Mouse (Mus musculus): ENCODE measurements around the gene Kcne3. TPM values are rescaled to one million over a fixed set of nuclear protein-coding genes. Genes with fewer than 3 reads are reported as not detected.

The Kcne3 gene
- polyA plus RNA-seq, 1 experiment from 2014 or later, result 1.8 TPM

- 60% methylated on average over 2 of the region's 2 CpGs for WGBS (ENCODE audit: insufficient replicate concordance)
- ATAC-seq (ENCODE audit: insufficient read depth), result no peak
- H3K4me3 ChIP-seq (replicated peaks), result no peak overlapping the region
- H3K9ac ChIP-seq, result no peak overlapping the region
- H3K4me1 ChIP-seq (replicated peaks), result peaks cover 29% of the 10 kb centered on the region
- no peaks in the 10 kb centered on the region for H3K36me3 ChIP-seq (replicated peaks)
- H3K9me3 ChIP-seq (replicated peaks), result no peaks in the 10 kb centered on the region; the same call in 1 of the 2 replicates
- H3K4me2 ChIP-seq, result no peak overlapping the region
- no peak overlapping the region for H3K27ac ChIP-seq (replicated peaks)
- peaks cover 45% of the 10 kb centered on the region for H3K27me3 ChIP-seq
Measured at GRCm38 (mm10) chr7:100181176-100181575, 4.9 kb downstream of the Kcne3 start.

DNA sequence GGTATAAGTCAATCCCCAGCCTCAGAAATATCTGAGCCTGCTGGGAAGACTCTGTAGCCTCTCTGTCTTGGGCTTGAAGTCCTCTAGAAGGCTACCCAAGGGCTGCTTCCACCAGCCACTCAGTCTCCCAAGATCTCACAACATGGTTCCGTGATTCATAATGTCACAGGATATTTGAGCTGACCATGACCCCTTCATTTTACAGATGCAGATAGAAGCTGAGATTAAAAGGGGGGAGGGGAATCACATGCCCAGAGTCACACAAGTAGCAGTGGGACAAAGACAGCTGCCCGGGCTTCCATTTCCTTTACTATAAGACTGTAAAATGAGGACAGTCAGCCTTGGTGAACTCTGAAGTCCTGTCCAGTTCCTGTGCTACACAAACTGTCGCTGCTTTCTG lies 5.3 kb downstream of the Kcne3 start:
- Histone ChIP-seq H3K4me1 (replicated peaks) (peaks cover 29% of the 10 kb centered on the region), H3K9me3 (replicated peaks) (no peaks in the 10 kb centered on the region; the same call in 1 of the 2 replicates), H3K27ac (replicated peaks) (no peak overlapping the region), H3K27me3 (peaks cover 41% of the 10 kb centered on the region), H3K4me3 (replicated peaks) (no peak overlapping the region), H3K36me3 (replicated peaks) (no peaks in the 10 kb centered on the region), H3K9ac (no peak overlapping the region), H3K4me2 (no peak overlapping the region)
- 50% methylated on average over 3 of the region's 3 CpGs for WGBS (ENCODE audit: insufficient replicate concordance)
- ATAC-seq (ENCODE audit: insufficient read depth), result no peak

- no peak for ATAC-seq (ENCODE audit: insufficient read depth)
- Histone ChIP-seq H3K9ac (no peak overlapping the region), H3K4me1 (replicated peaks) (peaks cover 29% of the 10 kb centered on the region), H3K4me2 (no peak overlapping the region), H3K36me3 (replicated peaks) (no peaks in the 10 kb centered on the region), H3K9me3 (replicated peaks) (no peaks in the 10 kb centered on the region; the same call in 1 of the 2 replicates), H3K27ac (replicated peaks) (no peak overlapping the region), H3K4me3 (replicated peaks) (no peak overlapping the region), H3K27me3 (peaks cover 34% of the 10 kb centered on the region)
- WGBS (ENCODE audit: insufficient replicate concordance), result 35% methylated on average over 3 of the region's 3 CpGs
Measured at GRCm38 (mm10) chr7:100182388-100182787, 6.1 kb downstream of the Kcne3 start.

- H3K4me1 ChIP-seq (replicated peaks), result no peaks in the 10 kb centered on the region
- no peaks in the 10 kb centered on the region for H3K9me3 ChIP-seq (replicated peaks)
- no peak overlapping the region for H3K4me3 ChIP-seq (replicated peaks)
- no peak for ATAC-seq (ENCODE audit: insufficient read depth)
- no peaks in the 10 kb centered on the region for H3K36me3 ChIP-seq (replicated peaks)
- H3K27me3 ChIP-seq, result peaks cover 15% of the 10 kb centered on the region
- H3K4me2 ChIP-seq, result no peak overlapping the region
- H3K27ac ChIP-seq (replicated peaks), result no peak overlapping the region
- no peak overlapping the region for H3K9ac ChIP-seq
- 15% methylated on average over 7 of the region's 7 CpGs for WGBS (ENCODE audit: insufficient replicate concordance)
Measured at GRCm38 (mm10) chr7:100187601-100188000, 11.3 kb downstream of the Kcne3 start.

GRCm38 (mm10) chr7:100190167-100190566 lies 13.9 kb downstream of the Kcne3 start:
- no peak for ATAC-seq (ENCODE audit: insufficient read depth)
- Histone ChIP-seq H3K36me3 (replicated peaks) (no peaks in the 10 kb centered on the region), H3K4me3 (replicated peaks) (no peak overlapping the region), H3K9me3 (replicated peaks) (no peaks in the 10 kb centered on the region), H3K9ac (no peak overlapping the region), H3K27ac (replicated peaks) (no peak overlapping the region), H3K4me1 (replicated peaks) (no peaks in the 10 kb centered on the region), H3K4me2 (no peak overlapping the region), H3K27me3 (peaks cover 18% of the 10 kb centered on the region)
- WGBS (ENCODE audit: insufficient replicate concordance), result 47% methylated on average over 4 of the region's 4 CpGs

GRCm38 (mm10) chr7:100190778-100191177 lies 14.5 kb downstream of the Kcne3 start:
- ATAC-seq (ENCODE audit: insufficient read depth), result no peak
- H3K9ac ChIP-seq, result no peak overlapping the region
- H3K36me3 ChIP-seq (replicated peaks), result no peaks in the 10 kb centered on the region
- H3K4me1 ChIP-seq (replicated peaks), result no peaks in the 10 kb centered on the region
- WGBS (ENCODE audit: insufficient replicate concordance), result 6% methylated on average over 4 of the region's 4 CpGs
- no peak overlapping the region for H3K27ac ChIP-seq (replicated peaks)
- no peaks in the 10 kb centered on the region for H3K9me3 ChIP-seq (replicated peaks)
- H3K4me3 ChIP-seq (replicated peaks), result no peak overlapping the region
- peaks cover 18% of the 10 kb centered on the region for H3K27me3 ChIP-seq
- no peak overlapping the region for H3K4me2 ChIP-seq

DNA sequence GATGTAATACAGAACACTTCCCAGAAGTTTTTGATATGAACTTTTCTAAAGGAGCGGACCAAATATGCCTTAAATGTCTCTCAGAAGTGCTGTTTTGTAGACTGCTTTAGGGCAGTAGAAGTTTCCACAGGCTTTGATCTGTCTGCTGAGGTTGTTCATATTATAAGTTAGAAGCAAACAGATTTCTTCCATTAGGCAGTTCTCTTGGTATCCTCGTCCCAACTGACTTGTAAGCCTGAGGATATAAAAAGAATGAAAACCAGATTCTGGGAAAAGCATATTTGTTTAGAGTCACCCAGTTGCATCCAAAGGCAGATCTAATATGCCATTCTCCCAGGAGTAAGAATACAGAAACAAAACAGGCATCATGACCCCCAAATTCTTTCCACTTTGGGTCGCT lies 24.9 kb downstream of the Kcne3 start:
- no peak overlapping the region for H3K9ac ChIP-seq
- WGBS (ENCODE audit: insufficient replicate concordance), result 61% methylated on average over 3 of the region's 3 CpGs
- H3K9me3 ChIP-seq (replicated peaks), result no peaks in the 10 kb centered on the region
- ATAC-seq (ENCODE audit: insufficient read depth), result no peak
- no peaks in the 10 kb centered on the region for H3K36me3 ChIP-seq (replicated peaks)
- no peaks in the 10 kb centered on the region for H3K27me3 ChIP-seq
- no peak overlapping the region for H3K4me2 ChIP-seq
- no peak overlapping the region for H3K27ac ChIP-seq (replicated peaks)
- no peak overlapping the region for H3K4me3 ChIP-seq (replicated peaks)
- H3K4me1 ChIP-seq (replicated peaks), result no peaks in the 10 kb centered on the region

DNA sequence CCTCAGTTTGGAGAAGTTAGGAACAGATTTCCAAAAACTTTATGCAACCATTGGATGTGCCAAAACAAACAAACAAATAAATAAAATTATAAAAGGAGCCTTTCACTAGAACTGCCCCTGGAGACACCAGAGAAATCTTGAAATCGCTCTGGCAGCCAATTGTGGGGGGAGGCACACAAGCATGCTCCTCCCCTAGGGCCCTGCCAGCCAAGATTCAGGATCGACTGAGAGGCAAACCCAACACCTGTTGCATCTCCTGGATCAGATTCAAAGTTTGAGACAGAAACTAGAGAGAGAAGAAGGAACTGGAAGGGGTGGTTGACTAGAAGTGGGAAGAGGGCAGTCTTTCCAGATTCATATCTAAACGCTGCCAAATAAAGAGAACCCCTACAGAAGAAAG lies 27.3 kb downstream of the Kcne3 start:
- Histone ChIP-seq H3K27ac (replicated peaks) (no peak overlapping the region), H3K4me2 (no peak overlapping the region), H3K9ac (no peak overlapping the region), H3K27me3 (no peaks in the 10 kb centered on the region), H3K4me3 (replicated peaks) (no peak overlapping the region), H3K9me3 (replicated peaks) (no peaks in the 10 kb centered on the region), H3K4me1 (replicated peaks) (0 out of 2 replicates have a peak, but pooled peaks cover 11% of the 10 kb centered on the region), H3K36me3 (replicated peaks) (no peaks in the 10 kb centered on the region)
- 47% methylated on average over 3 of the region's 3 CpGs for WGBS (ENCODE audit: insufficient replicate concordance)
- no peak for ATAC-seq (ENCODE audit: insufficient read depth)

- Histone ChIP-seq H3K4me2 (no peak overlapping the region), H3K9ac (no peak overlapping the region), H3K36me3 (replicated peaks) (no peaks in the 10 kb centered on the region), H3K27me3 (no peaks in the 10 kb centered on the region), H3K9me3 (replicated peaks) (no peaks in the 10 kb centered on the region), H3K4me3 (replicated peaks) (no peak overlapping the region), H3K4me1 (replicated peaks) (0 out of 2 replicates have a peak, but pooled peaks cover 11% of the 10 kb centered on the region), H3K27ac (replicated peaks) (no peak overlapping the region)
- ATAC-seq (ENCODE audit: insufficient read depth), result no peak
- 52% methylated on average over 6 of the region's 6 CpGs for WGBS (ENCODE audit: insufficient replicate concordance)
Measured at GRCm38 (mm10) chr7:100204871-100205270, 28.6 kb downstream of the Kcne3 start.

DNA sequence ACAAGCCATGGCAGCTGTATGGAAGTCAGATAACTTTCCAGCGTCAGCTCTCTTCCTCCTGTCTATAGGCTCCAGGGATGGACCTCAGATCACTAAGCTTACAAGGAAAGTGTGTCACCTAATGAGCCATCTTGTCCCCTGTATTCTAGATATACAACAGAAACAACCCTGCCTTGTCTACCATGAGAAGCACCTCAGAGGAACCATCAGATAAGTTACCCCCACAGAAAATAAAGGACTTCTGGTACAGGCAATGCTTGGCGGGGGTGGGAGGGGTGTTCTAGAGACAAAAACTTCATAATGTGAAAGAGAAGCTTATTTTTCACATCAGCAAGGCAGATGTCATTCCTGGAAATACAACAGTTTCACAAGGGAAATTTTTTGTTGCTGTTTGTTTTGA lies 29.8 kb downstream of the Kcne3 start:
- H3K4me1 ChIP-seq (replicated peaks), result 0 out of 2 replicates have a peak, but pooled peaks cover 11% of the 10 kb centered on the region
- H3K4me2 ChIP-seq, result no peak overlapping the region
- ATAC-seq (ENCODE audit: insufficient read depth), result no peak
- WGBS (ENCODE audit: insufficient replicate concordance), result 60% methylated on average over 2 of the region's 2 CpGs
- H3K27ac ChIP-seq (replicated peaks), result no peak overlapping the region
- no peaks in the 10 kb centered on the region for H3K27me3 ChIP-seq
- H3K9me3 ChIP-seq (replicated peaks), result no peaks in the 10 kb centered on the region
- no peaks in the 10 kb centered on the region for H3K36me3 ChIP-seq (replicated peaks)
- H3K4me3 ChIP-seq (replicated peaks), result no peak overlapping the region
- H3K9ac ChIP-seq, result no peak overlapping the region

GRCm38 (mm10) chr7:100207886-100208285 lies 31.6 kb downstream of the Kcne3 start:
- Histone ChIP-seq H3K27me3 (no peaks in the 10 kb centered on the region), H3K27ac (replicated peaks) (no peak overlapping the region), H3K4me3 (replicated peaks) (no peak overlapping the region), H3K9me3 (replicated peaks) (no peaks in the 10 kb centered on the region), H3K4me1 (replicated peaks) (0 out of 2 replicates have a peak, but pooled peaks cover 11% of the 10 kb centered on the region), H3K4me2 (no peak overlapping the region), H3K9ac (no peak overlapping the region), H3K36me3 (replicated peaks) (no peaks in the 10 kb centered on the region)
- ATAC-seq (ENCODE audit: insufficient read depth), result no peak

DNA sequence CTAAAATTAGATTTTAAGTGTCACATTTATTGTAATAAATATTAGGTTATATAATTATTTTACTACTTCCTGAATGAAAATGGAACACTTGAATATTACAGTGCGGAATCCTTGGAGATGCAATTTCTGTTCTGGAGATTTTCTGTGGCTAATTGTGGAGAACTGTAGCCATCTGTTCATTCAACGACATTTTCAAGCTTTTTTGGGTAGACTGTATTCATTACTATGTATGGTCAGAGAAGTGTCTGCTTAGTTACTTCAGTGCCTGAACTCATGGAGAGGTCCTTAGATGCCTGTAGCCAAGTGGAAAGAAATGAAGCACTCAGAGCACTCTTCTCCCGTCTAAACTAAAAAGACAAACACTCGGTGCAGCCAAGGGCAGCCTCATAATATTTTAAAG lies 38.0 kb downstream of the Kcne3 start:
- Histone ChIP-seq H3K9ac (no peak overlapping the region), H3K27me3 (peaks cover 22% of the 10 kb centered on the region), H3K4me1 (replicated peaks) (no peaks in the 10 kb centered on the region), H3K4me3 (replicated peaks) (no peak overlapping the region), H3K9me3 (replicated peaks) (no peaks in the 10 kb centered on the region), H3K27ac (replicated peaks) (no peak overlapping the region), H3K36me3 (replicated peaks) (no peaks in the 10 kb centered on the region), H3K4me2 (no peak overlapping the region)
- ATAC-seq (ENCODE audit: insufficient read depth), result no peak
- 65% methylated on average over 4 of the region's 4 CpGs for WGBS (ENCODE audit: insufficient replicate concordance)

Data from liver, embryonic 15.5 days (tissue).